Mouse (Mus musculus): ENCODE measurements around the gene Mgarp.

GRCm38 (mm10) chr3:51372883-51373282, 23.7 kb downstream of the Mgarp start:
- TF ChIP-seq POLR2A (IDR thresholded peaks at IDR 0.05; ENCODE audit: low read depth, low read length), result no peak
- no peak for TF ChIP-seq CTCF (IDR thresholded peaks at IDR 0.05; ENCODE audit: borderline replicate concordance, insufficient read depth, low read length)

Data from embryonic fibroblast, embryonic 13.5 days (primary cell).